Mouse (Mus musculus): ENCODE data around the gene Gm28372. TPM values are rescaled to one million over a fixed set of nuclear protein-coding genes. Genes with fewer than 3 reads are reported as not detected.

The Gm28372 gene
- polyA plus RNA-seq, 1 experiment: not detected

- WGBS: under 1% methylated on average over 49 of the region's 50 CpGs
- Histone ChIP-seq H3K4me1 (ENCODE audit: control insufficient read depth, insufficient read depth, low read length) (peaks cover 11% of the 10 kb centered on the region), H3K4me3 (replicated peaks; ENCODE audit: extremely low read depth, low read depth, low read length) (peak within 1 kb of the TSS; percentile 79)
- peak; percentile 96 for DNase-seq
- TF ChIP-seq POLR2A (IDR thresholded peaks at IDR 0.05; ENCODE audit: borderline replicate concordance, extremely low read depth, low read depth, low read length) (peak; percentile 94), CTCF (IDR thresholded peaks at IDR 0.05; ENCODE audit: insufficient read depth, low read length) (no peak)
Observed at GRCm38 (mm10) chr2:130449794-130450433, 44.9 kb downstream of the Gm28372 start, which contains the start of gene Ptpra. Gene Ptpra, plus strand, starts transcription at chr2:130450278.

GRCm38 (mm10) chr2:130450434-130450796 is 45.4 kb downstream of the Gm28372 start:
- DNase-seq: no peak
- H3K4me3 ChIP-seq (replicated peaks; ENCODE audit: extremely low read depth, low read depth, low read length): peak overlapping the region; percentile 79
- no peak for TF ChIP-seq CTCF (IDR thresholded peaks at IDR 0.05; ENCODE audit: insufficient read depth, low read length)
- WGBS: 1% methylated on average over 44 of the region's 47 CpGs
- H3K4me1 ChIP-seq (ENCODE audit: control insufficient read depth, insufficient read depth, low read length): peaks cover 11% of the 10 kb centered on the region

- no peak for TF ChIP-seq CTCF (IDR thresholded peaks at IDR 0.05; ENCODE audit: insufficient read depth, low read length)
- TF ChIP-seq POLR2A (IDR thresholded peaks at IDR 0.05; ENCODE audit: borderline replicate concordance, extremely low read depth, low read depth, low read length): no peak
- WGBS: 49% methylated on average over 14 of the region's 14 CpGs
Observed at GRCm38 (mm10) chr2:130451086-130451726, 46.2 kb downstream of the Gm28372 start.

GRCm38 (mm10) chr2:130451727-130452090 is 46.7 kb downstream of the Gm28372 start:
- no peak for TF ChIP-seq POLR2A (IDR thresholded peaks at IDR 0.05; ENCODE audit: borderline replicate concordance, extremely low read depth, low read depth, low read length)
- no peak for TF ChIP-seq CTCF (IDR thresholded peaks at IDR 0.05; ENCODE audit: insufficient read depth, low read length)
- Histone ChIP-seq H3K4me3 (replicated peaks; ENCODE audit: extremely low read depth, low read depth, low read length) (no peak overlapping the region), H3K4me1 (ENCODE audit: control insufficient read depth, insufficient read depth, low read length) (peaks cover 11% of the 10 kb centered on the region)
- no peak for DNase-seq
- 49% methylated on average over 3 of the region's 3 CpGs for WGBS

More at GRCm38 (mm10) chr2:130451086-130451726, 46.2 kb downstream of the Gm28372 start:
- DNase-seq: no peak
- Histone ChIP-seq H3K4me3 (replicated peaks; ENCODE audit: extremely low read depth, low read depth, low read length) (peak overlapping the region; percentile 27), H3K4me1 (ENCODE audit: control insufficient read depth, insufficient read depth, low read length) (peaks cover 11% of the 10 kb centered on the region)

GRCm38 (mm10) chr2:130452266-130452665 is 47.2 kb downstream of the Gm28372 start:
- 80% methylated on average over 2 of the region's 2 CpGs for WGBS
- no peak for TF ChIP-seq POLR2A (IDR thresholded peaks at IDR 0.05; ENCODE audit: borderline replicate concordance, extremely low read depth, low read depth, low read length)
- no peak for TF ChIP-seq CTCF (IDR thresholded peaks at IDR 0.05; ENCODE audit: insufficient read depth, low read length)
- Histone ChIP-seq H3K4me1 (ENCODE audit: control insufficient read depth, insufficient read depth, low read length) (peaks cover 11% of the 10 kb centered on the region), H3K4me3 (replicated peaks; ENCODE audit: extremely low read depth, low read depth, low read length) (no peak overlapping the region)
- no peak for DNase-seq

- no peak for TF ChIP-seq POLR2A (IDR thresholded peaks at IDR 0.05; ENCODE audit: borderline replicate concordance, extremely low read depth, low read depth, low read length)
- 46% methylated on average over 6 of the region's 6 CpGs for WGBS
- H3K4me1 ChIP-seq (ENCODE audit: control insufficient read depth, insufficient read depth, low read length): peaks cover 11% of the 10 kb centered on the region
- DNase-seq: no peak
- H3K4me3 ChIP-seq (replicated peaks; ENCODE audit: extremely low read depth, low read depth, low read length): no peak overlapping the region
Observed at GRCm38 (mm10) chr2:130453421-130453820, 48.4 kb downstream of the Gm28372 start.

GRCm38 (mm10) chr2:130454748-130455370 is 49.8 kb downstream of the Gm28372 start:
- Histone ChIP-seq H3K4me3 (replicated peaks; ENCODE audit: extremely low read depth, low read depth, low read length) (no peak overlapping the region), H3K4me1 (ENCODE audit: control insufficient read depth, insufficient read depth, low read length) (peaks cover 7% of the 10 kb centered on the region)
- WGBS: 51% methylated on average over 6 of the region's 6 CpGs
- DNase-seq: no peak
- TF ChIP-seq POLR2A (IDR thresholded peaks at IDR 0.05; ENCODE audit: borderline replicate concordance, extremely low read depth, low read depth, low read length): no peak
- no peak for TF ChIP-seq CTCF (IDR thresholded peaks at IDR 0.05; ENCODE audit: insufficient read depth, low read length)

Other genes with a start within 250 kb of the Gm28372 start
- gene Snrpb, start 225.8 kb upstream of the Gm28372 start, polyA plus RNA-seq (2012; rRNA removed): 245 and 297 TPM in 2 replicates
- not detected in 2 replicates for gene Tmc2, start 210.0 kb upstream of the Gm28372 start, polyA plus RNA-seq (2012; rRNA removed)
- 30.6 and 46.7 TPM in 2 replicates for gene Nop56, start 130.8 kb upstream of the Gm28372 start, polyA plus RNA-seq (2012; rRNA removed)
- gene Idh3b, start 120.7 kb upstream of the Gm28372 start, polyA plus RNA-seq (2012; rRNA removed): 96.6 and 133 TPM in 2 replicates
- 3.6 and 3.8 TPM in 2 replicates for gene Ebf4, start 110.1 kb upstream of the Gm28372 start, polyA plus RNA-seq (2012; rRNA removed)
- gene Cpxm1, start 7.7 kb upstream of the Gm28372 start, polyA plus RNA-seq (2012; rRNA removed): 17.6 and 20.5 TPM in 2 replicates
- gene 1700020A23Rik, start within 50 bp of the Gm28372 start, polyA plus RNA-seq (2012; rRNA removed): not detected in 2 replicates
- not detected in 2 replicates for gene Tmem239, start 1.2 kb downstream of the Gm28372 start, polyA plus RNA-seq (2012; rRNA removed)
- gene Vps16, start 19.1 kb downstream of the Gm28372 start, polyA plus RNA-seq (2012; rRNA removed): 45.3 and 67.2 TPM in 2 replicates
- gene Pced1a, start 19.5 kb downstream of the Gm28372 start, polyA plus RNA-seq (2012; rRNA removed): 31.7 and 33.2 TPM in 2 replicates
- 56.5 and 64.3 TPM in 2 replicates for gene Ptpra, start 45.0 kb downstream of the Gm28372 start, polyA plus RNA-seq (2012; rRNA removed)
- 46.3 and 66.6 TPM in 2 replicates for gene Mrps26, start 158.5 kb downstream of the Gm28372 start, polyA plus RNA-seq (2012; rRNA removed)
- gene Oxt, start 170.9 kb downstream of the Gm28372 start, polyA plus RNA-seq (2012; rRNA removed): 0.28 TPM in 1 of 2 replicates, not detected in the other
- gene Avp, start 177.3 kb downstream of the Gm28372 start, polyA plus RNA-seq (2012; rRNA removed): 0.26 TPM in 1 of 2 replicates, not detected in the other
- gene Fastkd5, start 224.8 kb downstream of the Gm28372 start, polyA plus RNA-seq (2012; rRNA removed): 1.1 and 2.1 TPM in 2 replicates
- 4.7 and 6.0 TPM in 2 replicates for gene Ubox5, start 224.8 kb downstream of the Gm28372 start, polyA plus RNA-seq (2012; rRNA removed)
- 9.7 and 11.1 TPM in 2 replicates for gene Lzts3, start 237.6 kb downstream of the Gm28372 start, polyA plus RNA-seq (2012; rRNA removed)